Mouse (Mus musculus): ENCODE results near the gene Usp4.

Usp4 gene

GRCm38 (mm10) chr9:108342301-108342831, 5.3 kb upstream of the Usp4 start:
- no peak for DNase-seq (ENCODE audit: low spot score in 2 of 2)

- no peak for DNase-seq (ENCODE audit: low spot score in 2 of 2)
Measured at GRCm38 (mm10) chr9:108343331-108343730, 4.3 kb upstream of the Usp4 start.

- no peak for DNase-seq (ENCODE audit: low spot score in 2 of 2)
Measured at GRCm38 (mm10) chr9:108343835-108344234, 3.8 kb upstream of the Usp4 start.

GRCm38 (mm10) chr9:108344471-108344870, 3.2 kb upstream of the Usp4 start:
- no peak for DNase-seq (ENCODE audit: low spot score in 2 of 2)

GRCm38 (mm10) chr9:108347024-108347423, 629 bp upstream of the Usp4 start:
- no peak for DNase-seq (ENCODE audit: low spot score in 2 of 2)

GRCm38 (mm10) chr9:108348290-108348680, 632 bp downstream of the Usp4 start:
- no peak for DNase-seq (ENCODE audit: low spot score in 2 of 2)

GRCm38 (mm10) chr9:108349727-108350126, 2.1 kb downstream of the Usp4 start:
- no peak for DNase-seq (ENCODE audit: low spot score in 2 of 2)

- no peak for DNase-seq (ENCODE audit: low spot score in 2 of 2)
Measured at GRCm38 (mm10) chr9:108378234-108378633, 30.6 kb downstream of the Usp4 start.

- DNase-seq (ENCODE audit: low spot score in 2 of 2), result no peak
Measured at GRCm38 (mm10) chr9:108378736-108379135, 31.1 kb downstream of the Usp4 start.

GRCm38 (mm10) chr9:108379294-108379693, 31.6 kb downstream of the Usp4 start:
- no peak for DNase-seq (ENCODE audit: low spot score in 2 of 2)

- no peak for DNase-seq (ENCODE audit: low spot score in 2 of 2)
Measured at GRCm38 (mm10) chr9:108381382-108381781, 33.7 kb downstream of the Usp4 start.

- no peak for DNase-seq (ENCODE audit: low spot score in 2 of 2)
Measured at GRCm38 (mm10) chr9:108385006-108385405, 37.4 kb downstream of the Usp4 start.

GRCm38 (mm10) chr9:108386816-108387215, 39.2 kb downstream of the Usp4 start:
- DNase-seq (ENCODE audit: low spot score in 2 of 2), result no peak

- no peak for DNase-seq (ENCODE audit: low spot score in 2 of 2)
Measured at GRCm38 (mm10) chr9:108388601-108389000, 40.9 kb downstream of the Usp4 start.

GRCm38 (mm10) chr9:108389220-108389619, 41.6 kb downstream of the Usp4 start:
- DNase-seq (ENCODE audit: low spot score in 2 of 2), result no peak

GRCm38 (mm10) chr9:108392676-108393075, 45.0 kb downstream of the Usp4 start, which contains the start of gene 1700102P08Rik:
1700102P08Rik (plus strand) TSS chr9:108392805.
- no peak for DNase-seq (ENCODE audit: low spot score in 2 of 2)

- no peak for DNase-seq (ENCODE audit: low spot score in 2 of 2)
Measured at GRCm38 (mm10) chr9:108394191-108394590, 46.5 kb downstream of the Usp4 start.

GRCm38 (mm10) chr9:108395427-108395826, 47.8 kb downstream of the Usp4 start:
- no peak for DNase-seq (ENCODE audit: low spot score in 2 of 2)

GRCm38 (mm10) chr9:108398324-108398723, 50.7 kb downstream of the Usp4 start:
- no peak for DNase-seq (ENCODE audit: low spot score in 2 of 2)

- peak in 1 of 2 experiments; percentile 25 for DNase-seq (ENCODE audit: low spot score in 2 of 2)
Measured at GRCm38 (mm10) chr9:108401186-108401960, 53.7 kb downstream of the Usp4 start.

GRCm38 (mm10) chr9:108403081-108403480, 55.4 kb downstream of the Usp4 start:
- no peak for DNase-seq (ENCODE audit: low spot score in 2 of 2)

GRCm38 (mm10) chr9:108404451-108404850, 56.8 kb downstream of the Usp4 start:
- DNase-seq (ENCODE audit: low spot score in 2 of 2), result no peak

- DNase-seq (ENCODE audit: low spot score in 2 of 2), result no peak
Measured at GRCm38 (mm10) chr9:108409535-108409934, 61.9 kb downstream of the Usp4 start.
